Mouse (Mus musculus) brain, embryonic 14.5 days (tissue): ENCODE data around the gene Lrrk1. TPM values are rescaled to one million over a fixed set of nuclear protein-coding genes. Genes with fewer than 3 reads are reported as not detected.

Experiments
- DNase-seq: peaks from one replicate; pipeline ENCODE4 v3.0.0-alpha.2; 2011; ENCODE audit warnings: low read depth
- CTCF ChIP-seq: fragments of 200-500 bp; IDR thresholded peaks from 2 replicates; pipeline ENCODE4 v1.5.1; 2012; ENCODE audit warnings: inconsistent platforms, mild to moderate bottlenecking, moderate library complexity, borderline replicate concordance; ENCODE audit not compliant: insufficient read depth, insufficient read length; ENCODE audit errors: extremely low read depth
- POLR2A ChIP-seq: fragments of 200-500 bp; IDR thresholded peaks from 2 replicates; pipeline ENCODE4 v1.6.1; 2012; ENCODE audit warnings: mild to moderate bottlenecking, inconsistent platforms, borderline replicate concordance; ENCODE audit not compliant: poor library complexity, insufficient read depth, insufficient read length, severe bottlenecking; ENCODE audit errors: extremely low read depth
- polyA plus RNA-seq: library from polyadenylated mRNA; depleted of rRNA; stranded (reverse); fragments of >200 nt; gene quantifications from 2 replicates; pipeline ENCODE4 v1.2.3, GENCODE M21; 2012

The Lrrk1 gene
- polyA plus RNA-seq, 1 experiment = 5.5 TPM

- no peak for DNase-seq
- TF ChIP-seq CTCF (no peak), POLR2A (no peak)
These were observed 17.4 kb upstream of the Lrrk1 start for GRCm38 (mm10) chr7:66405541-66405940.

GRCm38 (mm10) chr7:66404802-66405201, 16.7 kb upstream of the Lrrk1 start:
- no peak for TF ChIP-seq CTCF
- no peak for TF ChIP-seq POLR2A
- no peak for DNase-seq

GRCm38 (mm10) chr7:66404141-66404540, 16.0 kb upstream of the Lrrk1 start:
- DNase-seq = no peak
- TF ChIP-seq POLR2A (no peak), CTCF (no peak)

GRCm38 (mm10) chr7:66402876-66403275, 14.7 kb upstream of the Lrrk1 start:
- no peak for DNase-seq
- no peak for TF ChIP-seq CTCF
- no peak for TF ChIP-seq POLR2A

GRCm38 (mm10) chr7:66401605-66402004, 13.5 kb upstream of the Lrrk1 start:
- no peak for DNase-seq
- TF ChIP-seq CTCF (no peak), POLR2A (no peak)

GRCm38 (mm10) chr7:66397288-66397687, 9.1 kb upstream of the Lrrk1 start:
- TF ChIP-seq CTCF (no peak), POLR2A (no peak)
- DNase-seq = no peak

GRCm38 (mm10) chr7:66388621-66389532, 727 bp upstream of the Lrrk1 start:
- TF ChIP-seq CTCF (peak; percentile 83; the same call in 1 of the 2 replicates), POLR2A (no peak)
- peak; percentile 91 for DNase-seq

- TF ChIP-seq CTCF = no peak
- no peak for TF ChIP-seq POLR2A
- DNase-seq = no peak
These were observed 734 bp downstream of the Lrrk1 start for GRCm38 (mm10) chr7:66387419-66387812.

- no peak for TF ChIP-seq POLR2A
- no peak for TF ChIP-seq CTCF
- DNase-seq = no peak
These were observed 1.7 kb downstream of the Lrrk1 start for GRCm38 (mm10) chr7:66386411-66386810.

GRCm38 (mm10) chr7:66385826-66386225, 2.3 kb downstream of the Lrrk1 start:
- TF ChIP-seq CTCF = no peak
- no peak for TF ChIP-seq POLR2A
- DNase-seq = no peak

- DNase-seq = no peak
- no peak for TF ChIP-seq CTCF
- no peak for TF ChIP-seq POLR2A
These were observed 3.3 kb downstream of the Lrrk1 start for GRCm38 (mm10) chr7:66384891-66385290.

- DNase-seq = no peak
- TF ChIP-seq CTCF = no peak
- no peak for TF ChIP-seq POLR2A
These were observed 3.9 kb downstream of the Lrrk1 start for GRCm38 (mm10) chr7:66384213-66384612.
